Mouse (Mus musculus) spleen, postnatal 4 days (tissue): ENCODE measurements at regions not wholly inside any gene's neighbourhood (a gene's known extent, or its start where the extent isn't known, plus 50 kb on each side); places are given as distances from the start of the nearest gene placed in this dataset.
"Not testable (repeated sequence)": the region's sequence is repeated elsewhere in the genome, so short reads cannot be mapped to it uniquely, and the experiment has no call there.

Source experiments
- DNase-seq, 2 experiments: peaks; one replicate each; pipeline ENCODE4 v3.0.0; 2022; ENCODE audit warnings: low spot score in 2 of 2

GRCm38 (mm10) chr3:120531880-120532580 lies 639.5 kb downstream of the Rwdd3 start:
- DNase-seq, result no peak

DNA sequence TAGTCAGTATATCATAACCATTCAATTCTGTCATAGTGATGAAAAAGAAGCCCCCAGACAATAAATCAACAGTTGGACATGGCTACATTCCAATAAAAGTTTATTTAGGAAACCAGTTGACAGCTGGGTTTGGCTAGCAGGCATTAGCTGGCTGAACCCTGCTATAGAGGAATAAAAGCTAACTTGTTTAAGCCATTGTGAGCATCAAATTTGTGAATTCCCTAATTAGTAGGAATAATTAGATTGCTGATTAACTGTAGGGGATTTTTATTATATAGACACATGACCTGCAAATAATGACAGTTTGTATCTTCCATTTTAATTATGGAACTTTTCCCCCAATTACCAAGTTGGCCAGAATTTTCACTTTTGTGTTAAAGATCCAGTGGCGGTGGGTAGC lies 659.8 kb downstream of the Rwdd3 start:
- no peak for DNase-seq

DNA sequence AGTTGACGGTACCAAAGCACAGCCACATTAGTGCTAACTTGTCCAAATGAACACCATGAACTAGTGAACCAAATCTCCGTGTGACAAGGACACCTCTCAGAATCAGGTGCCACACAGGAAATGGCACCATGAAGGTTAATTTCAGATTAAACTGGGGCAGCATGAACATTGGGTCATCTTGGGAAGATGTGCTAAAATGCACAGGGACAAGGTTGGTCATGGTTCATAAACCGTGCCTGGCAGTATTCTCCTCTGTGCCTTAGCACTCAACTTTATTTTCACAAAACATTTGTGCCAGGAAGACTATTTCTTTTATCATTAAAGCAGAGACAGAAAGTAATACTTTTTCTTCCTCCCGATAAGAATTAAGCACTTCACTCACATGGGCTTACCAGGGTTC lies 672.6 kb downstream of the Rwdd3 start:
- no peak for DNase-seq

DNA sequence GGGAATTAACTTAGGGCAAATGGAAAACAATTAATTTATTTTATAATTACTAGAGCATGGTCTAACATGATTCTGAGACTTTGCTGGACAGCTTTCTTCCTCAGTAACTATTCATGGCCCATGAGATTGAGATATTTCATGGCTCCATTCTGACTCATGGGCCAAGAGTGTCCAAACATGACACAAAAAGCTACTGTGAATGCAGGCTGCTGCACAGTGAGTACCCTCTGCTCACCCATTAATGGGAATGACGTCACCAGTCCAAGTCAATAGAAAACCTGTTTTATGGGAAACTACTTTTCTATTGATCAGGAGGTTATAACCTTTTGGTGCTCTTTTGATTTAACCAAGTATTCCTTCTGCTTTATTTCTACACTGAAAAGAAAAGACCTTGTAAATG lies 693.6 kb downstream of the Rwdd3 start:
- no peak for DNase-seq

DNA sequence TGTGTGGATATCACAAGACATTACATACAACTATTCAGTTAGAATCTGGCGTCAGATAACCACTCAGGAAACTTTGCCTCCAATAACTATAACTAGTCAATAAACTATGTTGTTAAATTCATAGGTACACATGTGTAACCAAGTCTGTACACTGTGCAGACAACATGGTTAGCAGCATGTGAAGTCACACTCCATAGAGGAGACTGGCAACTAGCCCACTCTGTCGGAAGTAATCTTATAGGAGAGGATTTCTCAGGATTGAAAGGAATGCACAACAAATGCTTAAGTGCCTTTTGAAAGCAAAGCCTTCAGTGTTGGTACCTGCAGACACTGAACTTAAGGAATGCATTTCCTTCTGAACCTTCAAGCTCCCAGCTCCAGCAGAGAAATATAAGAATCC lies 693.0 kb upstream of the Ptbp2 start:
- DNase-seq, result no peak

DNA sequence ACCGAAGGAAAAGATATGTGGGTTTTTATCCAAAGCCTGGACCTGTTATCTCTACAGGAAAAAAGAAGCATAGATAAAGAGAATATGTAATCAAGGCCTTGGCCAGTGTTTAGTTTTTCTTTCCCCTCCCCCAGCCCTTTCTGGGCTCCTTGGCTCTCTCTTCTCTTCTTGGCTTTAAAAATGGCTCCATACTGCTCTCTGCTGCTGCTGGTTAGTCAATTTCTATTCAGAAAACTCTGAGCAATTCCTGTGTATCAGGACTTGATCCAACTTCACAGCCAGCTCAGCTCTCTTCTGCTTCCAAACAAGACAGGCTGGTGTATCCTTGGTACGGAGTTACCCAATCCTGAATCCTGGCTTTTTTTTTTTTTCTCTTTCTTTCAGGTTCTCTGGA lies 689.4 kb upstream of the Ptbp2 start:
- DNase-seq, result no peak

DNA sequence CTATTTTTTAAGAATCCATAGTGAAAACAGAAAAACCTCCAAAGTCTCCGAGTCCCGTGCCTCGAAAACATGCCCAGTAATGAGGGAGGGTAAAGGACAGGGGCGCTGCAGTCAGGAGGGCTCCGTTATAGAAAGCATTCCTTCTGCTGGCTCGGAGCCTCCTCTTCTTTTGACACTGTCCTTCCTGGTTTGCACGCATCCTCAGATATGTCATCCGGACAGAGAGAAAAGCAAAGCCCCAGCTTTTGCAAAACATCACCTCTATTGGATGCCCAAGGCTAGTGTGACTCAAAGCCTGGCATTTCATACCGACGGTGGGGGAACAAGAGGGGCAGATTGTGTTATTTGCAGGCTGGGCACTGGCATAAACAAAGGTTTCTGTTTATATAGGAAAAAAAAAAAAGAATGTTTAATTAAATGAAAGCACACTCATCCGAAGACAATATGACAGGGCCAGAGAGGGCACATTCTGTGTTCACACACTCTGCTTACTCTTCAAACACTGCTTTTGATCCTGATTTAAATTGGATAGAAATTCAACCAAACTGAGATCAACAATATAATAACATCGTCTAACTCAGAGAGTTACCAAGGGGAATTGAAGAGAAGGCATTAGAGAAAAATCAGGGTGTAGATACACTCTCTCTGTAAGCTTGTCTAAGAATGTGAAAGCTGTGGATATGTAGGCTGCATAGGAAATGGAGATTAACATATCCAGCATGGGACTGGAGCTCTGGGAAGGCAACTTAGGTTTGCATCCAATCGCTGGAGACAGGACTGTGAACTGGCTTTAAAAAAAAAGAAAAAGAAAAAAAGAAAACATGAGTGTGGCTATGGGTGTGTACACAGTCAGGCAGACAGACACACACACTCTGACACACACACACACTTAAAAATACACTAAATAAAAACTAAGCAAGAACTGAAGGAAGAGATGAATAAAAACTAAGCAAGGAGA lies 688.7 kb upstream of the Ptbp2 start:
- no peak for DNase-seq

GRCm38 (mm10) chr3:120471878-120472444 lies 687.7 kb upstream of the Ptbp2 start:
- no peak for DNase-seq

DNA sequence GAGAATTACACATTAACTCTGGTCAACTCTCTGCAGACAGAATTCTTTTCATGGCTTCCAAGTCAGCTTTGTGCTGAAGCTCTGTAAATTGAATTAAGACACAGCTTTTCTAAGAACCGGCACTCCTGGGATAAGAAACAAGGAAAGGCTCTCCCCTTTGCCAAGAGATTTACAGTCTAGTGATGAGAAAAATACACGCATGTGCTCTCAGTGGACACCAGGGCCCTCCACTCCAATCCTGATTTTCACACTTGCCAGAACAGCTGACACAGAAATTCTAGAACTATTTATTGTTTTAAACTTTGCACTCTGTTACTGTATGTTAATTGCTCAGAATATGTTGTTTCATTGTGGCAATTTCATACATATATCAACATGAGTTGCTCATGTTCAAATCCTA lies 684.6 kb upstream of the Ptbp2 start:
- no peak for DNase-seq

- DNase-seq, result no peak
Observed at GRCm38 (mm10) chr3:120460717-120461116, 676.5 kb upstream of the Ptbp2 start.

DNA sequence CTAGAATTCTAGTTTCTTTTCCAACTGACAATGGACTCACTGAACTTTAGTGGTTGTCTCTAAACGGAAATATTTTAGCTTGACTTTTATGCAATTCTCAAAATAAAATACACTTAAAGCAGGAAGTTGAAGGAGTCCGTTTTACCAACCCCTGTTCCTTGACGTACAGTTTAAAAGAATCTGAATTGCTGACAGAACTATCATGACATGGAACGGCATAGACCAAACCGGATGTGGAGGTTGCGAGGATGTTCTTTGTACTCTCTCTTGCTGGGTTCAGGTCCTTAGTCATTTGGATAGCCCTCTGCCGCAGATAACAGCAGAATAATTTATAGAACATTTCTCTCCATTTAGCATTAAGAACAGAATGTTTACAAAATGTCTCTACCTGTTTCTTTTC lies 673.6 kb upstream of the Ptbp2 start:
- DNase-seq, result no peak

DNA sequence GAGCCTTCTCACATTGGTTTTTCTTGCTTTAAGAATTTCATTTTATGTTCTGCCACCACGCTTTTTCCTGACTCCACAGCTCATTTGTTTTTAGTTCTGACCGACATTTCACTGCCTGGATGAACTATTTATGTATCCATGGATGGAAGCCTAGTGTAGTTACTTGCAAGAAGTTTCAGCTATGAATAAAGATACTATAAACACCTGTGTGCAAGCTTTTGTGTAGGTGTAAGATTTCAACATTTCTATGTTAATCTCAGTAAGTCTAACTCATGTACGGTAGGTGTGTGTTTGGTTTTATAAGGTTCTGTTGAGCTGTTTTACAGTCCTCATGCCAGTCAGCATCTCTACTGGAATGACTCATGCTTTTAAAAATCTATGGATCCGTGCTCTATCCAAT lies 656.9 kb upstream of the Ptbp2 start:
- no peak for DNase-seq

DNA sequence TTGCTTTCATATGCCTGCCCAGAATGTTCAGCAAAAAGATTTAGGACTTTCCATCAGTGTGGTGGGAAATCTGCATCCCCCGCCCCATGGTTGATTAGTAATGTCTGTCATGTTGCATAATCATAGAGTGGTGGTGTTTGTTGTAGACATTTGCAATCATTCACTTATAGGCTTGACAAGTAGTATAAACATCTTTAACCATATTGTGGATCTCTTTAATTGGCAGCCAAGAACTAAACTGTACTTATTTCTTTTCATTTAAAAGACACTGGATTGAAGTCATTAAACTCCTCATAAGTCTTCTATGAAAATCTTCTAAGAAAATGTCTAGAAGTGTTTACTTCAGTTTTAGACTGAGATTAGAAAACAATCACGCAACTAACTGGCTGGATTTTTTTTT lies 646.0 kb upstream of the Ptbp2 start:
- DNase-seq, result no peak

DNA sequence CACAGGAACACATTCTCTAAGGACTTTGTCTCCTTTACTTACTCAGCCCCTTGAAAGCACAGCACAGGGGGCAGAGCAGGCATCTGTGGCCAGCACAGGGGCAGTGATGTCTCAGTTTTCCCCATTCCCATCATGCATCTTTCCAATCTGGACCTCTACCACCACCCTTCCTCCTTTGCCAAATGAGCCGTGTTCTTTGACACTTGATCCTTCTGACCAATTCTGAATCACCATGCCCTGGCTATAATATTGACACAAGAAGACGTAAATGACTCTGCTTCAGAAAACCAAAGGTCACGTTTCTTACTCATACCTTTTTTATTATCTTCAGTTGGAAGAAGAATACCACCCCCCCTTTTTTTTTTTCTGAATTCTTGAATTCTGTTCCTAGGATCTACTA lies 632.4 kb upstream of the Ptbp2 start:
- DNase-seq, result no peak

DNA sequence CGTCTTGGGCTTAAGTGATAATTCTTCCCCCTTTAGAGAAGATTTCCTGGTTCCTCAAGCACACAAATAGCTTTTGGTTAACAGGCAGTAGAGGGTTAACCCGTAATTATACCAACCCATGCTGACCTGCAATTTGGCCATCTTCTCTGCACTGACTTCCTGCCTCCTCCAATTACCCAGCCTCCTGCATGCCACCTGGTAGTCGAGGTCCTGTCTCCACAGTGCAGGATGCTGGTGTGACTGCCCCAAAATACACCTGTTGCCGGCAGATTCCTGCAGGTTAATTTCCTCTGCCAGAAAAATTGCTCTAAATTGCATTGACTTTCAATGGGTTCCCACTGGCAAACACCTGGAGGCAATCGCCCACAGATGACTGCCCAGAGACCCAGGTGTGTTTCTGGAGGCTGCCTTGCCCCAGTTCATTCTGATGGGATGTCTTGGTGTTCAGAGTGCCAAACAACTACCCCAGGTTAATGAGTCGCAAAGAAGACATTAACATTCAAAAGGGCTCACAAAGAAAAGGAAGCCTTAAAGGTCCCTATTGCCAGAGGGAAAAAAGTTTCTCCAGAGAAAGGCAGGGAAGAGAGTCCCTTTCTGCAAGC lies 591.5 kb upstream of the Ptbp2 start:
- DNase-seq, result no peak

DNA sequence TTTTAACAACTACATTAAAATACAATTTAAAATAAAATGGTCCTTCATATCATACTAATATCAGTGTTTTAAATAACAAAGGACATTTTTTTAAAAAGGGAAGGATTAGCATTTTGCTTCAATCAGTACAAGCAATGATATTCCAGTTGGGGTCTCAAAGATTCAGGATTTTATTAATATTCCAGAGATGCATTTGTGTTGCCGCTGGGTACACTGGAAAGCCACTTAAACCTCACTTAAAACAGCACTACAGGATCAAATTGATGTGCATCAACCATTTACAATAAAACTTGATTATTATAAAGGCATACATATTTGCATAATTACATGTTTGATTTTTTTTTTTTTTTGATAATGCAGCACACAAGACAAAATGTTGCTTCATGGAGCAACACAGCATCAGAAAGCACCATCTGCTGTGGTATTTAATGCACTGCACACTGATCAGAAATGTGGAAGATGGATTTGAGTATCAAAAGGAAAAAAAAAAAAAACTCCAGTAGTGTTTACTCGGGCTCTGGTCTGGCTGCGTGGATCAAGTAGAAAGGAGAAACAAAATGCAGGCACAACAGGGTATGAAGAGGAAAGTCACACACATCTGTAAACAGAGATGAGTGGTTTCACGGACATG lies 558.6 kb upstream of the Ptbp2 start:
- DNase-seq, result no peak

DNA sequence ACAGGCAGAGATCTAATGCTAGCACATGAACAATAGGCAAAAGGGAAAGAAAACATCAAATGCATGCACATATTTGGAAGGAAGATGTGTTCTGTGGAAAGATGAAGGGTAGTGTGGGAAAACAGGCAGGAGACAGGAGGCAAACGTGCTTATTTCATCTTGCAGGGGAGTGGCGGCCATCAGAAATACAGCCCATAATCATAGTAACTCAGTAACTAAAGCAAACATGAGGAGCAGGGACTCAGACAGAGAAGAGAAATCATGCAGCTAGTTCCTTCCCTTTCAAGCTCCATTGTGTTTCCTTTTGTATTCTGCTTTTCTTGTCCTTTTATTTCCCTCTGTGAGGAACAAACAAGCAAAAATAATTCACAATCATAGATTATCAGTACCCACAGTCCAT lies 557.6 kb upstream of the Ptbp2 start:
- no peak for DNase-seq

DNA sequence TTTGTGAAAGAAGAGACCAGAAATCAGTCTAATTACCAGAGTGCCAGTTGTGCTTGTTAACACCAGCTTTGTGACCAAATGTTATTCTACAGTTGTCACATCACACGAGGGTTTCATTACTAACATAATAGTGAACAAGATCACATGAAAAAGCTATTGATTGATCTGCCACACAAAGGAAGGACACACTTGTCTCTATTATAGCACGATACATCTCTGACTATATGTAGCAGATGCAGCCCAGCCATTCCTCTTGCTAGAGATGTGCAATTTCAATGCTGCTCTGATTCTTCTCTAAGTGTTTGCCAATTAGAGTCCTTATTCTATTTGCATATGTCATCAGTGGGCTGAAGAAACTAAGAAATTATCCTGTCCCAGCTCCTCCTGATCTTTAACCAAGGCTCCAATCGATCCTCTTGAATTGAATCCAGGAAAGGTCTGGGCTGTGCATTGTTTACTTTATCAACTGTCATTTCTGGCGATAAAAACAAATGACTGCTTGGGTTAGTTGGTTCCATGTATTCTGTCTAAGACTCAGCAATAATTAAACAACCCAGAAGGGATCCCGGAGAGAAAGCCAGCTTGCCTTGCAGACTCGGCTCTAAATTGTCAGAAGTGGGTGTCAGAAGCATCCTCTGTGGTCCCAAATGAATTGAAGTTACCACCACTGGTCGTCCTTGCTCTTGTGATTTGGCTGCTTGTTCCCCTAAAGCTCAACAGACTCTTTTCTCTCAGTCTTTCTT lies 551.7 kb upstream of the Ptbp2 start:
- DNase-seq, result no peak

GRCm38 (mm10) chr3:120307042-120307441 lies 522.8 kb upstream of the Ptbp2 start:
- not testable (repeated sequence) for DNase-seq

- DNase-seq, result no peak
Observed at GRCm38 (mm10) chr3:120305608-120306007, 521.3 kb upstream of the Ptbp2 start.
